14 mouse cellular contexts compared by ENCODE assay signal in genomic region chr13:55855793-55856192, GRCm38 (mm10). TPM values are rescaled to one million over a fixed set of nuclear protein-coding genes. Genes with fewer than 3 reads are reported as not detected.
DNase-seq lines count a peak whose midpoint lies in the region; ATAC-seq and TF ChIP-seq lines count a peak whose summit lies in the region.
"Had no signal": no experiment of that assay in that cellular context is flagged by ENCODE, and none has a peak within 500 bp of the region (broad histone marks: within the 10 kb centered on the region; RNA-seq: fewer than 3 reads in every experiment).

No protein-coding gene starts in this region.

- no peaks in the 10 kb centered on the region for H3K4me1 ChIP-seq in kidney, postnatal 0 days (replicated peaks; ENCODE audit: insufficient read depth, low read length)
- peaks cover 36% of the 10 kb centered on the region for H3K4me1 ChIP-seq in embryonic facial prominence, embryonic 10.5 days

- no peak overlapping the region for H3K9ac ChIP-seq in kidney, postnatal 0 days (ENCODE audit: low read depth, low read length)
- H3K9ac ChIP-seq: hindbrain, embryonic 14.5 days had no signal

- no peak for ATAC-seq in kidney, postnatal 0 days (replicated peaks; ENCODE audit: low FRiP score, low read depth)

- WGBS in kidney, postnatal 0 days = 45% methylated on average over 7 of the region's 7 CpGs
- 62% methylated on average over 7 of the region's 7 CpGs for WGBS in embryonic facial prominence, embryonic 10.5 days

- H3K4me2 ChIP-seq in kidney, postnatal 0 days (ENCODE audit: low read length) = no peak overlapping the region
- H3K4me2 ChIP-seq: hindbrain, embryonic 14.5 days had no signal

- no peak for TF ChIP-seq CTCF in kidney, postnatal 0 days (IDR thresholded peaks at IDR 0.05; ENCODE audit: low read depth)

- H3K36me3 ChIP-seq in kidney, postnatal 0 days (ENCODE audit: insufficient read depth, low read length) = no peaks in the 10 kb centered on the region
- no peaks in the 10 kb centered on the region for H3K36me3 ChIP-seq in embryonic facial prominence, embryonic 10.5 days (replicated peaks)

- H3K27ac ChIP-seq in kidney, postnatal 0 days = no peak overlapping the region
- H3K27ac ChIP-seq in embryonic facial prominence, embryonic 10.5 days (replicated peaks) = 0 out of 2 replicates have a peak overlapping the region, but pooled peaks have one; percentile 3
- H3K27ac ChIP-seq: hindbrain, embryonic 14.5 days; macrophage had no signal

- no peak overlapping the region for H3K4me3 ChIP-seq in kidney, postnatal 0 days (replicated peaks; ENCODE audit: low read depth, low read length)
- H3K4me3 ChIP-seq in embryonic facial prominence, embryonic 10.5 days = no peak overlapping the region

- DNase-seq in kidney, postnatal 0 days (ENCODE audit: low spot score) = peak; percentile 34
- no peak for DNase-seq in kidney, adult 8-10 months
- no peak for DNase-seq in embryonic facial prominence, embryonic 10.5 days (ENCODE audit: low spot score)
- peak; percentile 56 for DNase-seq in gastrocnemius, adult 18-20 months (ENCODE audit: low spot score)
- peak; percentile 50 for DNase-seq in lung, postnatal 10 days
- no peak for DNase-seq in yolk sac, embryonic 10.5 days (ENCODE audit: low spot score)
- DNase-seq in layer of hippocampus, postnatal 36 days = no peak
- no peak for DNase-seq in cerebellum, postnatal 10 days
- DNase-seq: adrenal gland, postnatal 36 days; embryo, embryonic 11 days; left cerebral cortex, postnatal 4 days had no signal

- no peaks in the 10 kb centered on the region for H3K27me3 ChIP-seq in kidney, postnatal 0 days (ENCODE audit: insufficient read depth, low read length)
- peaks cover 86% of the 10 kb centered on the region for H3K27me3 ChIP-seq in embryonic facial prominence, embryonic 10.5 days (replicated peaks; ENCODE audit: low read depth, poor library complexity, severe bottlenecking)

- no peaks in the 10 kb centered on the region for H3K9me3 ChIP-seq in kidney, postnatal 0 days (replicated peaks; ENCODE audit: low read length)
- H3K9me3 ChIP-seq in embryonic facial prominence, embryonic 10.5 days = no peaks in the 10 kb centered on the region

RNA-seq across cellular contexts. Expression of gene Pitx1, which starts 19.8 kb away (rescaled TPM):
- polyA plus RNA-seq in kidney, postnatal 0 days (2015; fragmentation: Nextera tagmentation; extraction: Ambion mirVana) = 0.08 TPM in 1 of 2 replicates, not detected in the other
- 44.2 and 52.9 TPM in 2 replicates for polyA plus RNA-seq in embryonic facial prominence, embryonic 10.5 days (2016; fragmentation: Nextera tagmentation; extraction: Ambion mirVana)
- under 1 TPM; 0.21 TPM for total RNA-seq in gastrocnemius, adult 18-20 months (2021)
- total RNA-seq in layer of hippocampus, postnatal 36 days (2021) = not detected
- total RNA-seq: adrenal gland, postnatal 36 days; left cerebral cortex, postnatal 4 days had no signal
- polyA plus RNA-seq: gonadal fat pad, adult 2 months; hindbrain, embryonic 14.5 days; macrophage had no signal

Comparison
In these comparisons a context has a peak if more than half of its experiments do, and no peak if none do; other contexts are left out.
1. DNase-seq: peak in kidney, postnatal 0 days (single experiment), gastrocnemius, adult 18-20 months (single experiment) and lung, postnatal 10 days (single experiment); none in kidney, adult 8-10 months (0 of 2), embryonic facial prominence, embryonic 10.5 days (single experiment), yolk sac, embryonic 10.5 days (single experiment), layer of hippocampus, postnatal 36 days (0 of 2) and cerebellum, postnatal 10 days (0 of 2).